Mouse (Mus musculus) gastrocnemius, postnatal 10 days (tissue): Measurements from ENCODE around the gene Olfr683. TPM values are rescaled to one million over a fixed set of nuclear protein-coding genes. Genes with fewer than 3 reads are reported as not detected.
"Not testable (repeated sequence)": the region's sequence is repeated elsewhere in the genome, so short reads cannot be mapped to it uniquely, and the experiment has no call there.

Source experiments
- DNase-seq: peaks from one replicate; pipeline ENCODE4 v3.0.0; 2021; ENCODE audit warnings: mixed read lengths
- long read RNA-seq, 2 experiments: library from polyadenylated mRNA; stranded (forward); transcript quantifications; one replicate each; pipeline ENCODE4 v2.0.0; 2021
- total RNA-seq, 2 experiments: library from RNA; stranded (reverse); gene quantifications; 2 replicates each; pipeline ENCODE4 v1.2.3; 2021

Olfr683 gene
- total RNA-seq: not detected
- long read RNA-seq, experiment 1: 0 reads
- long read RNA-seq, experiment 2: 0 reads

DNA sequence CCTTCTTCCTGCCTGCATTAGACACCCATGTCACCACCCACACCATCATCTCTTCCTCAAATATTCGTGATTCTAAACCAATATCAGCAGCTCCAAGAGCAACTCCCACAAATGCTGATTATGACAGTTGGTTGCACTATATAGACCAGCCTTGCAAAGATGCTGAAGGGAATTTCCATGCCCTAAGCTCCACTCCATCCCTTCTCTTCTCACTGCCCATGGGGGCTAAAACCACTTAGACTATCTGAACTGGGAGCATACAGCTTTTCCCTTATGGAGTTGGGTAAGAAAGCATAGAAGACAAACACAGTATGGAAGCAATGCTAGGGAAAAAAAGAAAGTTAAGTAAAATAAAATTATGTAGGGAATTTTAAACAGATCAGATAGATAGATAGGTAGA lies at the start of gene Olfr683:
TSS of gene Olfr683 (minus strand) at position 101 of the 400 bp plus-strand sequence.
- no peak for DNase-seq

DNA sequence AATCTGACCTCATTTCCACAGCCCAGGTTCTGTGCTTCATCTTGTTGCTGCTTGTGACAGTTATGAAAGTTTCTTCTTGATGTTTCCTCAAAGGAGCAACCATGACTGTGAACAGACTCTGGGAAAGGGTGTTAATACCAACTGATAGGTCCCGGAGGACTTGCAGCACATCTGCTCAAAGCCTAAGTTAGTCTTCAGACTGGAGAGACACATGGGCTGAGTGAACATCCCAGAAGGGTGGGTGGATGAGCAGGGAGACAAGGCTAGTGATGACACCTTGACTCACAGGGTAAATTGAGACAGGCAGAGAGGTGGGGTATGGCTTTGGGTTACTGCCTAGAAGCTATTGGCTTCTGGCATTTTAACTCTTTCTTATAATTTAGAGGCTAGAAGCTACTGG lies 39.1 kb upstream of the Olfr683 start, which contains the start of gene Olfr685:
TSS of gene Olfr685 (minus strand) at position 101 of the 400 bp plus-strand sequence.
- no peak for DNase-seq

- DNase-seq: no peak
Measured at GRCm38 (mm10) chr7:105170773-105171172, 24.0 kb upstream of the Olfr683 start.

DNA sequence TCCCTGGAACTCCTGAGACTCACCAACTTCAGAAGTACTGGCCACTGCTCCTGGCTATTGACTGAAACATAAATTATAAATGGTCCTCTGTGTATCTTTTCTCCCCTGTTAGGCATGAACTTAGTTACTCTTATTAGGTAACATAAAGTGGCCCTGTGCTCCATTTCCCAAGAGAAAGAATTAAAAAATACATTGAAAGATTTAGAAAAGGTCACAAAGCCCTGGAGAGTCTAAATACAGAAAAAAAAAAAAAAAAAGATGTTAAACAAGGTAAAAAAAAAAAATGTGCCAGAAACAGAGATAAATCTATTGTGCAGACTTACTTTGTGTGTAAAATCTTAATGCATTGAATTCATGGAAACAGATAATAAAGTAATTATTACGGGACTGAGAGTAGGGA lies 16.7 kb upstream of the Olfr683 start, which contains the start of gene Olfr684:
TSS of gene Olfr684 (minus strand) at position 101 of the 400 bp plus-strand sequence.
- no peak for DNase-seq

- no peak for DNase-seq
Measured at GRCm38 (mm10) chr7:105141275-105141674, 5.5 kb downstream of the Olfr683 start.

DNA sequence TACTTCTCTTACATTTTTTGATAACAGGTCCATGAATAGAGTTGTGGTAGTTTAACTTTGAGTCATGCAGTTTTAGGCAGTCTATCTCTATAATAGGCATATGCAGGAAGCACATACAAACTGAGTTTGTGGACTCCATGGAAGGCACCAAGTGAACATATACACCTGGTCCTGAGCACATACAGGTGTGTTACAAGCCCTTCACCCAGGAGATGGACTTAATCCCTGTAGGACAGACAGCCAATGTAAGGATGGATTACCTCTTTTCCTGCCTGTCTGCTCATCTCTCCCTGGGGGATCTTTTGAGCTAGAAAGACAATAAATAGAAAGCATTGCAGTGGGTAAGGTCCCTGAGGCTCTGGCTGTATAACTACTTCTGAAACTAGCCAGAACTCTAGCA lies 30.3 kb downstream of the Olfr683 start, which contains the start of gene Olfr681:
TSS of gene Olfr681 (plus strand) at position 301 of the 400 bp plus-strand sequence.
- DNase-seq: no peak

GRCm38 (mm10) chr7:105092717-105093116 lies 54.1 kb downstream of the Olfr683 start, which contains the start of gene Olfr680-ps1:
TSS of gene Olfr680-ps1 (minus strand) at chr7:105092817.
- not testable (repeated sequence) for DNase-seq

Other genes with a start within 250 kb of the Olfr683 start
- not detected for gene Olfr667, start 225.5 kb downstream of the Olfr683 start, total RNA-seq
- not detected for gene Olfr668, start 219.0 kb downstream of the Olfr683 start, total RNA-seq
- gene Olfr669, start 212.8 kb downstream of the Olfr683 start, total RNA-seq: not detected
- not detected for gene Olfr670, start 184.4 kb downstream of the Olfr683 start, total RNA-seq
- not detected for gene Olfr671, start 167.9 kb downstream of the Olfr683 start, total RNA-seq
- not detected for gene Olfr672, start 145.0 kb downstream of the Olfr683 start, total RNA-seq
- not detected for gene Olfr675, start 118.6 kb downstream of the Olfr683 start, total RNA-seq
- gene Olfr676, start 114.3 kb downstream of the Olfr683 start, total RNA-seq: not detected
- not detected for gene Olfr677, start 95.6 kb downstream of the Olfr683 start, total RNA-seq
- not detected for gene Olfr678, start 82.5 kb downstream of the Olfr683 start, total RNA-seq
- gene Olfr679, start 65.8 kb downstream of the Olfr683 start, total RNA-seq: not detected
- gene Olfr680-ps1, start 54.2 kb downstream of the Olfr683 start, total RNA-seq: not detected
- not detected for gene Olfr681, start 30.2 kb downstream of the Olfr683 start, total RNA-seq
- not detected for gene Olfr684, start 16.6 kb upstream of the Olfr683 start, total RNA-seq
- gene Olfr685, start 39.0 kb upstream of the Olfr683 start, total RNA-seq: not detected
- not detected for gene Olfr686, start 60.5 kb upstream of the Olfr683 start, total RNA-seq
- gene Olfr688, start 141.1 kb upstream of the Olfr683 start, total RNA-seq: not detected
- not detected for gene Olfr689, start 164.2 kb upstream of the Olfr683 start, total RNA-seq
- not detected for gene Olfr690, start 187.1 kb upstream of the Olfr683 start, total RNA-seq
- not detected for gene Olfr691, start 195.3 kb upstream of the Olfr683 start, total RNA-seq
- not detected for gene Olfr692, start 221.2 kb upstream of the Olfr683 start, total RNA-seq
- gene Gm5901, start 228.0 kb upstream of the Olfr683 start, total RNA-seq: not detected